Mouse (Mus musculus): Measurements from ENCODE around the gene Pmfbp1.
"Not testable (repeated sequence)": the region's sequence is repeated elsewhere in the genome, so short reads cannot be mapped to it uniquely, and the experiment has no call there.

The Pmfbp1 gene

GRCm38 (mm10) chr8:109493727-109494126 is at the start of gene Pmfbp1:
Pmfbp1 (plus strand) TSS chr8:109494027.
- DNase-seq (ENCODE audit: low read depth, low spot score) = no peak

- DNase-seq (ENCODE audit: low read depth, low spot score) = not testable (repeated sequence)
Observed at GRCm38 (mm10) chr8:109446896-109447295, 46.9 kb upstream of the Pmfbp1 start.

GRCm38 (mm10) chr8:109451000-109451399 is 42.8 kb upstream of the Pmfbp1 start:
- DNase-seq (ENCODE audit: low read depth, low spot score) = no peak

GRCm38 (mm10) chr8:109455113-109455512 is 38.7 kb upstream of the Pmfbp1 start:
- no peak for DNase-seq (ENCODE audit: low read depth, low spot score)

- DNase-seq (ENCODE audit: low read depth, low spot score) = no peak
Observed at GRCm38 (mm10) chr8:109457387-109457786, 36.4 kb upstream of the Pmfbp1 start.

GRCm38 (mm10) chr8:109458580-109458979 is 35.2 kb upstream of the Pmfbp1 start:
- no peak for DNase-seq (ENCODE audit: low read depth, low spot score)

GRCm38 (mm10) chr8:109463075-109463474 is 30.8 kb upstream of the Pmfbp1 start:
- DNase-seq (ENCODE audit: low read depth, low spot score) = no peak

- no peak for DNase-seq (ENCODE audit: low read depth, low spot score)
Observed at GRCm38 (mm10) chr8:109463677-109464313, 30.0 kb upstream of the Pmfbp1 start.

GRCm38 (mm10) chr8:109464451-109464891 is 29.4 kb upstream of the Pmfbp1 start:
- peak; percentile 16 for DNase-seq (ENCODE audit: low read depth, low spot score)

- DNase-seq (ENCODE audit: low read depth, low spot score) = no peak
Observed at GRCm38 (mm10) chr8:109465056-109465455, 28.8 kb upstream of the Pmfbp1 start.

- no peak for DNase-seq (ENCODE audit: low read depth, low spot score)
Observed at GRCm38 (mm10) chr8:109465761-109466160, 28.1 kb upstream of the Pmfbp1 start.

GRCm38 (mm10) chr8:109467516-109467915 is 26.3 kb upstream of the Pmfbp1 start:
- no peak for DNase-seq (ENCODE audit: low read depth, low spot score)

- no peak for DNase-seq (ENCODE audit: low read depth, low spot score)
Observed at GRCm38 (mm10) chr8:109468112-109468511, 25.7 kb upstream of the Pmfbp1 start.

- DNase-seq (ENCODE audit: low read depth, low spot score) = no peak
Observed at GRCm38 (mm10) chr8:109471876-109472275, 22.0 kb upstream of the Pmfbp1 start.

GRCm38 (mm10) chr8:109472400-109472799 is 21.4 kb upstream of the Pmfbp1 start:
- DNase-seq (ENCODE audit: low read depth, low spot score) = no peak

- DNase-seq (ENCODE audit: low read depth, low spot score) = no peak
Observed at GRCm38 (mm10) chr8:109474442-109475121, 19.2 kb upstream of the Pmfbp1 start.

GRCm38 (mm10) chr8:109475436-109475835 is 18.4 kb upstream of the Pmfbp1 start:
- DNase-seq (ENCODE audit: low read depth, low spot score) = no peak

GRCm38 (mm10) chr8:109478586-109478985 is 15.2 kb upstream of the Pmfbp1 start:
- no peak for DNase-seq (ENCODE audit: low read depth, low spot score)

- no peak for DNase-seq (ENCODE audit: low read depth, low spot score)
Observed at GRCm38 (mm10) chr8:109484741-109485140, 9.1 kb upstream of the Pmfbp1 start.

- DNase-seq (ENCODE audit: low read depth, low spot score) = no peak
Observed at GRCm38 (mm10) chr8:109485530-109485929, 8.3 kb upstream of the Pmfbp1 start.

- no peak for DNase-seq (ENCODE audit: low read depth, low spot score)
Observed at GRCm38 (mm10) chr8:109492785-109493184, 1.0 kb upstream of the Pmfbp1 start.

- DNase-seq (ENCODE audit: low read depth, low spot score) = no peak
Observed at GRCm38 (mm10) chr8:109494601-109495000, 774 bp downstream of the Pmfbp1 start.

- DNase-seq (ENCODE audit: low read depth, low spot score) = no peak
Observed at GRCm38 (mm10) chr8:109497431-109497830, 3.6 kb downstream of the Pmfbp1 start.

Data from retina, postnatal 7 days (tissue).